Mouse (Mus musculus): ENCODE results near the gene Stk31.

Stk31 gene

DNA sequence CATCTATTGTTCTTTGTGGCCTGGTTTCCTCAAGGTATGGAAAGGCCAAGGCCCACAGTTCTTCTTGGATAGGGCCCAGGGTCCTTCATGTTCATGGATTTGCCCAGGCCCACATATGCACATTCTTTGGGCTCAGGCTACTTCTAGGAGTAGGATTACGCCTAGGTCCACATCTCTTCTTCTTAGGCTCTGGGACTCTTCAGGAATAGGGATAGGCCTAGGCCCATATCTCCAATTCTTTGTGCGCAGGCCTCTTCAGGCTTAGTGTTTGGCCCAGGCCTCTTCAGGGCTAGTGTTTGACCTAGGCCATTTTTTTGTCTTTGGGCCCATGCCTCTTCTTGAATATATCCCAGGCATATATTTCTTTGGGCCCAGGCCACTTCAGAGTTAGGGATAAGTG, 87.8 kb downstream of the Stk31 start:
- POLR2A ChIA-PET = no interaction called here
- CTCF ChIA-PET = no interaction called here

DNA sequence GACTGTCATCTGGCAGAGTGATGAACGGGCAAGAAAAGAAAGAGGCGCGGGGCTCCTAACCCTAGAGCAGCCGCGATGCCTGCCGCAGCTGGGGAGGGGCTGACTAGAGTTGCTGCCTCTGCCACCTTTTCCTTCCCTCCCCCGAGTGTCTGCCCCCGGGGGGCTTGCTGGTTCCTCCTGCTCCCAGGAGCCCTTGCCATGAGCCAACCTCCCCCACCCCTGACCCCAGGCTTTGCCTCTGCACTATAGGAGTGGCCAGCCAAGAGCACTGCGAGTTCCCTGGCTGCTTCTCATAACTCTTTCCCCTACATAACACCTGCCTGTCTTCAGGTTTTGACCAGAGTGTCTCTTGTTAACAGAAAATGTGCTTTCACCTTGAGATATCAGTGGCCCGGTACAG, 96.1 kb downstream of the Stk31 start:
- ChIA-PET CTCF (no interaction called here), POLR2A (interaction anchor here in 1 of 4 experiments (0.7 kb wide), 1 partner anchor 109 kb away, joined by 4 read pairs; no protein-coding TSS in a partner anchor)

DNA sequence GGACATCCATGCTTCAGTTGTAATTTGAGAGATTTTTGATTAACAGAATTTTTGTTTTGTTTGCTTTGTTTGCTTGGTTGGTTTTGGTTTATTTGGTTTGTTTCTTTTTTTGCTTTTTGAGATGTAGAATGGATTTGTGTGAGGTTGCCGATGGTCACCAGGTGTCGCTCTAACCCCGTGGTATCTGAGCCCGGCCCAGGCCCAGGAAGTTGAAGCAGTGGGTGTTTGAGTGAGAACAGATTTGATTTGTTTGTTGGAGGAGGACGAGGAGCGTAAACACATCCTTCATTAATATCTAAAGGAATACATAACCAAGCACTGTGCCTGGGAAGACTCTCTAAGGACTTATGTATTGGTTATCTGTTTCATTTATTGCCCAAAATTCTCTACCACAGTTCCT, 123.6 kb downstream of the Stk31 start:
- ChIA-PET CTCF (interaction anchor here in 3 of 4 experiments (0.6 to 1.4 kb wide), 4 partner anchors 72 to 1018 kb away, joined by 3 to 6 read pairs (median 3); no protein-coding TSS in a partner anchor), POLR2A (no interaction called here)

All from embryonic stem cell, embryonic (primary cell).